Mouse (Mus musculus): ENCODE measurements around the gene Tubgcp5.

GRCm38 (mm10) chr7:55782493-55782892 lies 11.5 kb upstream of the Tubgcp5 start:
- TF ChIP-seq TCF3 (IDR thresholded peaks at IDR 0.05; ENCODE audit: insufficient read length, low read depth) (no peak), POLR2AphosphoS2 (IDR thresholded peaks at IDR 0.05; ENCODE audit: insufficient read length, low read depth) (no peak), POLR2A (IDR thresholded peaks at IDR 0.05; ENCODE audit: insufficient read length, low read depth) (no peak), TCF12 (IDR thresholded peaks at IDR 0.05; ENCODE audit: insufficient read depth, poor library complexity, severe bottlenecking) (no peak)

Measured in myocyte (in vitro differentiated cells).